Mouse (Mus musculus): ENCODE measurements around the gene Timm44. TPM values are rescaled to one million over a fixed set of nuclear protein-coding genes. Genes with fewer than 3 reads are reported as not detected.

Timm44 gene
- polyA plus RNA-seq, 1 experiment from 2014 or later: 67.0 TPM

DNA sequence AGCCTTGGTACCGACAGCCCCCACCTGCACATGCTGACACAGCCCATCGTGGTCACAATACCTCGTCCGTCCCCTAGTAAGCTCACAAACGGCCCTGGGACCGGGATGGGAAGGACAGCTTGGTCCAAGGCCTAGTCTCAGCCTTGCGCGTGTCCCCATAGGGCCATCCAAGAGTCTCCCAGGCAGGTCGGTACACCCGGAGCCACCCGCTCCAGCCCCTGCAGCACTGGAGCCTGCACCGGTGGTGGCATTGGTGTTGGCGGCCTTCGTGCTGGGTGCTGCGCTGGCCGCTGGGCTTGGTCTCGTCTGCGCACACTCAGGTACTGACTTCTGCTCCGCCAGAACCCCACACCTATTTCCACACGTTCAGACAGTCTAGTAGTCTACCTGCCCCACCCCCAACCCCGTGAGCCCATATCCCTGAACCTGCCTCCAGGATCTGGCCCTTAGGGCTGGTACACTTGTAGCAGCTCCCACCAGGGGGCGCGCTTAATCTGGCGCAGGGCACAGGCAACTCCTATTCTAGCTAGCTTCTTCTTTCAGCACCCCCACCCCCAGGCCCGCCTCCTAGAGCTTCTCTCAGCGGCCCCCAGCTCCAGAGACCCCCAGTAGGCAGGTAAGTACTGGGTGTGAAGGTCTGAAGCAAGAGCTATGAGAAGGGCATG lies 25.3 kb downstream of the Timm44 start:
- Histone ChIP-seq H3K9ac (ENCODE audit: low read length) (no peak overlapping the region), H3K4me3 (ENCODE audit: low read depth, low read length) (no peak overlapping the region), H3K36me3 (ENCODE audit: control insufficient read depth, insufficient read depth, low read length) (peaks cover 3% of the 10 kb centered on the region; the same call in 1 of the 2 replicates), H3K4me2 (ENCODE audit: low read depth, low read length, severe bottlenecking) (no peak overlapping the region), H3K9me3 (ENCODE audit: control insufficient read depth, low read length) (no peaks in the 10 kb centered on the region), H3K27me3 (ENCODE audit: control insufficient read depth, insufficient read depth, low read length) (no peaks in the 10 kb centered on the region; the same call in 1 of the 2 replicates), H3K4me1 (replicated peaks; ENCODE audit: control insufficient read depth, insufficient read depth, low read length) (peaks cover 10% of the 10 kb centered on the region), H3K27ac (ENCODE audit: low read depth, low read length) (no peak overlapping the region)
- WGBS: 29% methylated on average over 26 of the region's 26 CpGs
- peak; percentile 25 for ATAC-seq (replicated peaks; ENCODE audit: low FRiP score)
- DNase-seq (ENCODE audit: low spot score): peak; percentile 92

DNA sequence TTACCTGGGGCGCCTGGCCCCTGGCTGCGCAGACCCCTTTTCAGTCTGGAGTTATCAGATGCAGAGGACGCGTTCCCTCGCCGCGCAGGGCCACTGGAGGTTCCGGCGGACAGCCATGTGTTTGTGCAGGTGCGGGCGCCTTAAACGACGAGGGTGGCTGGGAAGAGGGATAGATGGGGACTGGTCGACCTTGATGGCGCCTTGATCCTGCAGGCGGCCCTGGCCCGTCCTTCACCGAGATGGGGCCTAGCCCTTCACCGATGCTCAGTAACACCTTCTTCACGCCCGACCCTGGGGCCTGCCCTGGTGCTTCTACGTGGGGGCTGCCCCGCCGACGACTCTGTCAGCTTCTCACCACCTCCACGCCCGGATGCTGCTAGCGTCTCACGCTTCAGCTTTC lies 26.5 kb downstream of the Timm44 start:
- DNase-seq (ENCODE audit: low spot score): no peak
- H3K4me2 ChIP-seq (ENCODE audit: low read depth, low read length, severe bottlenecking): no peak overlapping the region
- no peaks in the 10 kb centered on the region for H3K9me3 ChIP-seq (ENCODE audit: control insufficient read depth, low read length)
- no peaks in the 10 kb centered on the region; the same call in 1 of the 2 replicates for H3K27me3 ChIP-seq (ENCODE audit: control insufficient read depth, insufficient read depth, low read length)
- H3K36me3 ChIP-seq (ENCODE audit: control insufficient read depth, insufficient read depth, low read length): peaks cover 13% of the 10 kb centered on the region; the same call in 1 of the 2 replicates
- no peak overlapping the region for H3K4me3 ChIP-seq (ENCODE audit: low read depth, low read length)
- 11% methylated on average over 29 of the region's 29 CpGs for WGBS
- H3K4me1 ChIP-seq (replicated peaks; ENCODE audit: control insufficient read depth, insufficient read depth, low read length): peaks cover 7% of the 10 kb centered on the region
- no peak overlapping the region for H3K27ac ChIP-seq (ENCODE audit: low read depth, low read length)
- no peak for ATAC-seq (replicated peaks; ENCODE audit: low FRiP score)
- H3K9ac ChIP-seq (ENCODE audit: low read length): peak overlapping the region; percentile 20; the same call in 1 of the 2 replicates

DNA sequence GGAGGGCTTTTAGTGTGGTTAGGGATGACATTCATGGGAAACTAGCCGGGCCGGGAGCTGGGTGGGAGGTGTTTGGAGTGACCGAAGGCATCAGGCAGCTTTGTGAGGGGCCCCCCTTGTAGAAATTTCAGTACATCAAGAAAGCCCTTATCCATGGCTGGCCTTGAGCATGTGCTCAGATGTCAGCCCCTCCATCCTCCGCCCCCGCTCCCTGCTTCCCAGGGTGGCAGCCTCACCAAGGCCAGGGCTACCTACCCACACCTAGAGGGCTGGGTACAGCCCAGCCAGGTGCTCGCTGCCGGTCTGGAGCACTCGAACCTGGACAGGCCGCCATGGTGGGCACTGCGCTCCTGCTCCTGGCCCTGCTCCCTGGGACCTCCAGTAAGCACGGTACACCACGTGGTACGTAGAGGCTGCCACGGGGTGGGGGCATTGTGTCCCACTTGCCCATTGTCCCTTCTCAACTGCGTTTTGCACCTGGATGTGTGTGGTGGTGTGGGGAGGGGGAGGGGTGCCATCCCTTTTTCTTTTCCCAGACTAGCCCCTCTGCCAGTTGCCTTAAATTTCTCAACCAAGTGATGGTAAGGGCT lies 27.7 kb downstream of the Timm44 start, which contains the start of gene Tgfbr3l:
TSS of gene Tgfbr3l (plus strand) at position 264 of the 590 bp plus-strand sequence.
- no peaks in the 10 kb centered on the region for H3K9me3 ChIP-seq (ENCODE audit: control insufficient read depth, low read length)
- WGBS: 81% methylated on average over 15 of the region's 15 CpGs
- ATAC-seq (replicated peaks; ENCODE audit: low FRiP score) (no peak), DNase-seq (ENCODE audit: low spot score) (no peak)
- no peaks in the 10 kb centered on the region; the same call in 1 of the 2 replicates for H3K27me3 ChIP-seq (ENCODE audit: control insufficient read depth, insufficient read depth, low read length)
- H3K4me3 ChIP-seq (ENCODE audit: low read depth, low read length): no peak within 1 kb of the TSS
- H3K27ac ChIP-seq (ENCODE audit: low read depth, low read length): no peak within 1 kb of the TSS
- H3K36me3 ChIP-seq (ENCODE audit: control insufficient read depth, insufficient read depth, low read length): peaks cover 13% of the 10 kb centered on the region; the same call in 1 of the 2 replicates
- H3K9ac ChIP-seq (ENCODE audit: low read length): 0 out of 2 replicates have a peak within 1 kb of the TSS, but pooled peaks have one; percentile 20
- H3K4me1 ChIP-seq (replicated peaks; ENCODE audit: control insufficient read depth, insufficient read depth, low read length): peaks cover 7% of the 10 kb centered on the region; the same call in 1 of the 2 replicates
- H3K4me2 ChIP-seq (ENCODE audit: low read depth, low read length, severe bottlenecking): no peak within 1 kb of the TSS

DNA sequence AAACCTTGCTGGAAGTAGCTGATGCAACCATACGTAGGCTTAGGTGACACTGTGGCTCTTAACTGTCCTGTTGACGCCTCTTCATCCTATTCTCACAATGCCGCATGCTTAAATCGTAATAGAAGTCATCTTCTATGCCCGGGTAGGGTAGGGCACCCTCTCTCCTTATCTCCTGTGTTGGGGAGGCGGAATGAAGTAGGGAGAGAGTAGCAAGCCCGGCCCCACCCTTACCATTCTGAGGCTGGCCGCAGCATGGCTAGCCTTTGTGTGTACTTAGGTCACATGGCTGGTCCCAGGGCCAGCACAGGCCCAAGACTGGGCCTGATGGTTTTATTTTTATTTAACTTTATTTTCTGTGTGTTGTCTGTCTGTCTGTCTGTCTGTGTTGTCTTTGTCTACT lies 28.5 kb downstream of the Timm44 start:
- no peak overlapping the region for H3K4me3 ChIP-seq (ENCODE audit: low read depth, low read length)
- no peak overlapping the region for H3K9ac ChIP-seq (ENCODE audit: low read length)
- 91% methylated on average over 8 of the region's 8 CpGs for WGBS

DNA sequence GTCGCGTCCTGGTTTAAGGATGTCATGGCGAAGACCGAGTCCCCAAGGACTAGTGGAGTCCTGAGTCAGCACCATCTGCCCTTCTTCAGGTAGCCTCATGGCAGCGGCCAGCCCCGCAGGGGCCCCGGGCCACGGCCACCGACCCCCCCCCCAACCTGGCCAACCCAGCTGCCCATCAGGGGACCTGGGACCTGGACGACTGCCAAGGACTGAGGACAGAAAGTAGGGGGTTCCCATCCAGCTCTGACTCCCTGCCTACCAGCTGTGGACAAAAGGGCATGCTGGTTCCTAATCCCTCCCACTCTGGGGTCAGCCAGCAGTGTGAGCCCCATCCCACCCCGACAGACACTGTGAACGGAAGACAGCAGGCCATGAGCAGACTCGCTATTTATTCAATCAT lies 30.0 kb downstream of the Timm44 start:
- no peak overlapping the region for H3K4me2 ChIP-seq (ENCODE audit: low read depth, low read length, severe bottlenecking)
- peaks cover 13% of the 10 kb centered on the region; the same call in 1 of the 2 replicates for H3K36me3 ChIP-seq (ENCODE audit: control insufficient read depth, insufficient read depth, low read length)
- H3K27ac ChIP-seq (ENCODE audit: low read depth, low read length): no peak overlapping the region
- WGBS: 87% methylated on average over 12 of the region's 13 CpGs
- DNase-seq (ENCODE audit: low spot score): no peak
- no peak overlapping the region for H3K9ac ChIP-seq (ENCODE audit: low read length)
- no peak for ATAC-seq (replicated peaks; ENCODE audit: low FRiP score)
- H3K9me3 ChIP-seq (ENCODE audit: control insufficient read depth, low read length): no peaks in the 10 kb centered on the region
- H3K27me3 ChIP-seq (ENCODE audit: control insufficient read depth, insufficient read depth, low read length): no peaks in the 10 kb centered on the region; the same call in 1 of the 2 replicates
- H3K4me3 ChIP-seq (ENCODE audit: low read depth, low read length): no peak overlapping the region
- peaks cover 3% of the 10 kb centered on the region; the same call in 1 of the 2 replicates for H3K4me1 ChIP-seq (replicated peaks; ENCODE audit: control insufficient read depth, insufficient read depth, low read length)

More for the DNA sequence above, 28.5 kb downstream of the Timm44 start:
- Histone ChIP-seq H3K27me3 (ENCODE audit: control insufficient read depth, insufficient read depth, low read length) (no peaks in the 10 kb centered on the region; the same call in 1 of the 2 replicates), H3K36me3 (ENCODE audit: control insufficient read depth, insufficient read depth, low read length) (peaks cover 13% of the 10 kb centered on the region; the same call in 1 of the 2 replicates), H3K4me2 (ENCODE audit: low read depth, low read length, severe bottlenecking) (no peak overlapping the region), H3K4me1 (replicated peaks; ENCODE audit: control insufficient read depth, insufficient read depth, low read length) (peaks cover 5% of the 10 kb centered on the region; the same call in 1 of the 2 replicates), H3K27ac (ENCODE audit: low read depth, low read length) (no peak overlapping the region), H3K9me3 (ENCODE audit: control insufficient read depth, low read length) (no peaks in the 10 kb centered on the region)
- no peak for DNase-seq (ENCODE audit: low spot score)
- no peak for ATAC-seq (replicated peaks; ENCODE audit: low FRiP score)

DNA sequence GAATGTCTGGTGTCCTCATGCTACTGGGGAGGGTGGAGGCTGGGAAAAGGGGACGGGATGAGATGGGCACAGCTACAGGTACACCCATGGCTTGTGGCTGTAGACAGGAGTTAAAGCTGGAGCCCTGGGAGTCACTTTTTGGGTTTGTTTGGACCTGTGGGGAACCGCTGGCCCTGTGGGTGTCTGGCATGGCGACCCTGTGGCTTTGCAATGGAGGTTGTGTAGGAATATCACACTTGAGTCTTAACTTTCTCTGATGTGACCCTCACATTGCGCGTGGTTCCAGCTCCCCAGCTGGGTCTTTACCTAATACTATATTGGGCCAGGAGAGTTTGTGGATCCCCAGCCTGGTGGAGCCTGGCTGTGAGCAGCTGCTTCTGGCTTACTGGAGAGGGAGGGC lies 30.7 kb downstream of the Timm44 start:
- DNase-seq (ENCODE audit: low spot score) (no peak), ATAC-seq (replicated peaks; ENCODE audit: low FRiP score) (no peak)
- Histone ChIP-seq H3K4me2 (ENCODE audit: low read depth, low read length, severe bottlenecking) (no peak overlapping the region), H3K9ac (ENCODE audit: low read length) (no peak overlapping the region), H3K4me1 (replicated peaks; ENCODE audit: control insufficient read depth, insufficient read depth, low read length) (peaks cover 6% of the 10 kb centered on the region), H3K9me3 (ENCODE audit: control insufficient read depth, low read length) (no peaks in the 10 kb centered on the region), H3K4me3 (ENCODE audit: low read depth, low read length) (no peak overlapping the region), H3K27ac (ENCODE audit: low read depth, low read length) (no peak overlapping the region), H3K36me3 (ENCODE audit: control insufficient read depth, insufficient read depth, low read length) (peaks cover 13% of the 10 kb centered on the region; the same call in 1 of the 2 replicates), H3K27me3 (ENCODE audit: control insufficient read depth, insufficient read depth, low read length) (no peaks in the 10 kb centered on the region; the same call in 1 of the 2 replicates)
- WGBS: 93% methylated on average over 5 of the region's 5 CpGs

DNA sequence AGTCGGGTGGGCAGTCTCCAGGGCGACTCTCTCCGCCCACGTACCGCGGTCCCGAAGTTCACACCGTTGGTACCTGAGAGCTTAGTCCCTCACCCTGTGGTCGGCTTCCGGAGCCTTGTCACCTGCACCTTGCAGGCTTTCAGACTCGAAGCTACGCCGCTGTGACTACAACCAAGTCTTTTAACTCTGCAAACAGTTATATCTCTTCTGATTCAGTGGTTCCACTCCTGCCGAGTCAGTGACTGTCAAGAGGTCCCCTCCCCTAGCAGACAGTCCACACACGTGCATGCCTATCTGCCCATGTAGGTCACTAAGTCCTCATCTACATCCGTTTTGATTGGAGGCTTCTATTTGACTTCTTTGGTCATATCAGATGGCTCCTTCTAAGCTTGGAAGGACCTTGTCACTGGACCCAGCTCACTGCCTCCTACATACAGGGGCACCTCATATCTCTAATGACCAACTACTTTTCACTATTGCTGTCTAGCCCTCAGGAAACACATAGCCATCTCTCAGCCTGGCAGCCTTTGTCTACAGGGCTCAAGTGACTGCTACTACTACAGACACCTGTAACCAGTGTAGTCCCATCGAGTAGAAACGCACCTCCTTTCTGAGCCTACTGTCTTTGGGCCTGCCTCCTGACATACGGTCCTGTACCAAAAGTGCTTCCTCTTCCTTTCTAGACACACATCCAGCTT lies 36.4 kb downstream of the Timm44 start:
- whole genome bisulfite sequencing: 14% methylated on average over 19 of the region's 19 CpGs
- Histone ChIP-seq H3K4me2 (ENCODE audit: low read depth, low read length, severe bottlenecking) (peak overlapping the region; percentile 88), H3K4me1 (replicated peaks; ENCODE audit: control insufficient read depth, insufficient read depth, low read length) (peaks cover 15% of the 10 kb centered on the region)

DNA sequence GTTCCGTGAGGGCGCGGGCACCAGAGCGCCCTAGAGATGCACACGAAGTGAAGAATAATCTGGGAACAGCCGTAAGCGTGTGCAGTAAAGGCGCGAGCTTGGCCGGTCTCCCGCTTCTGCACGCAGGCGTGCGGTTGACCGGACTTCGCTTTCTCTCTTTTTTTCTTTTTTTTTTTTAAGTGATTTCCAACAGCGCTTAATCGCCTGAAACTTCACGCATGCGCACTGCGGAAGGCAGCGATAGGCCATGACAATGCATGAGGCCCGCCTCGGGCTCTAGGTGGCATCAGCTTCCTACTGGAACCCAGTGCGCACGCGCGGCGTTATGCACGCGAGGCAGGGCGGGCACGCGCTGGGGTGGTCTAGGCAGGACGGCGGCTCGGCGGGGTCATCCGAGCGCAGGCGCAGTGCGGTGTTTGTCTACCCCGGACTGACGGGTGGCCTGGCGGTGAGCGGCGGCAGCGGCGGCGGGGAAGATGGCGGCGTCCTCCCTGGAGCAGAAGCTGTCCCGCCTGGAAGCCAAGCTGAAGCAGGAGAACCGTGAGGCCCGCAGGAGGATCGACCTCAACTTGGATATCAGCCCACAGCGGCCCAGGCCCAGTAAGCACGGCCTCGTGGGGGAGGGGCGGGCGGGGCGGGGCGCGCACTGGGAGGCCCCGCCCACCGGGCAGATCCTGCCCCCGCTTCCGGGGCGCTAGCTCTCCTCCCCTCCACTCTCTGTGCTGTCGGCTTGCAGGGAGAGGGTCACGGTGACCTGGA lies 37.1 kb downstream of the Timm44 start, which contains the start of the genes Map2k7 and Gm49320:
TSS of gene Map2k7 (plus strand) at position 307 of the 759 bp plus-strand sequence.
TSS of gene Gm49320 (plus strand) at position 432 of the 759 bp plus-strand sequence.
- H3K36me3 ChIP-seq (ENCODE audit: control insufficient read depth, insufficient read depth, low read length): no peaks in the 10 kb centered on the region
- WGBS: under 1% methylated on average over 67 of the region's 71 CpGs
- peak within 1 kb of the TSS; percentile 74 for H3K4me3 ChIP-seq (ENCODE audit: low read depth, low read length)
- ATAC-seq (replicated peaks; ENCODE audit: low FRiP score) (peak; percentile 95), DNase-seq (ENCODE audit: low spot score) (peak; percentile 100)
- H3K4me1 ChIP-seq (replicated peaks; ENCODE audit: control insufficient read depth, insufficient read depth, low read length): peaks cover 15% of the 10 kb centered on the region
- H3K9me3 ChIP-seq (ENCODE audit: control insufficient read depth, low read length): no peaks in the 10 kb centered on the region
- peak within 1 kb of the TSS; percentile 88 for H3K4me2 ChIP-seq (ENCODE audit: low read depth, low read length, severe bottlenecking)
- no peaks in the 10 kb centered on the region for H3K27me3 ChIP-seq (ENCODE audit: control insufficient read depth, insufficient read depth, low read length)
- H3K27ac ChIP-seq (ENCODE audit: low read depth, low read length): peak within 1 kb of the TSS; percentile 93
- peak within 1 kb of the TSS; percentile 78 for H3K9ac ChIP-seq (ENCODE audit: low read length)

More for the DNA sequence above, 36.4 kb downstream of the Timm44 start:
- peak; percentile 26 for ATAC-seq (replicated peaks; ENCODE audit: low FRiP score)
- H3K27me3 ChIP-seq (ENCODE audit: control insufficient read depth, insufficient read depth, low read length): no peaks in the 10 kb centered on the region
- H3K36me3 ChIP-seq (ENCODE audit: control insufficient read depth, insufficient read depth, low read length): no peaks in the 10 kb centered on the region
- H3K27ac ChIP-seq (ENCODE audit: low read depth, low read length): peak overlapping the region; percentile 78
- H3K4me3 ChIP-seq (ENCODE audit: low read depth, low read length): peak overlapping the region; percentile 74
- no peak for DNase-seq (ENCODE audit: low spot score)
- H3K9ac ChIP-seq (ENCODE audit: low read length): peak overlapping the region; percentile 78
- H3K9me3 ChIP-seq (ENCODE audit: control insufficient read depth, low read length): no peaks in the 10 kb centered on the region
